Mouse (Mus musculus) layer of hippocampus, adult 2 months (tissue): Measurements from ENCODE around the gene 4933427D14Rik. TPM values are rescaled to one million over a fixed set of nuclear protein-coding genes. Genes with fewer than 3 reads are reported as not detected.

Source experiments
- DNase-seq, 2 experiments: peaks; one replicate each; pipeline ENCODE4 v3.0.0; 2022; ENCODE audit warnings: low spot score in 2 of 2
- H3K27ac ChIP-seq: fragments of 200-600 bp; 2 replicates; pipeline ENCODE4 v1.8.1; 2022
- H3K4me3 ChIP-seq: fragments of 200-600 bp; 2 replicates; pipeline ENCODE4 v1.8.1; 2022; ENCODE audit warnings: mild to moderate bottlenecking
- CTCF ChIP-seq: fragments of 200-600 bp; conservative IDR thresholded peaks from 2 replicates; pipeline ENCODE4 v1.8.1; 2022; ENCODE audit warnings: antibody characterized with exemption, mild to moderate bottlenecking, moderate library complexity
- total RNA-seq, 2 experiments: library from RNA; stranded (reverse); gene quantifications; 2 replicates each; pipeline ENCODE4 v1.2.3; 2021

Gene 4933427D14Rik
- total RNA-seq, 2 experiments from 2014 or later, result 28.9 to 31.1 TPM

DNA sequence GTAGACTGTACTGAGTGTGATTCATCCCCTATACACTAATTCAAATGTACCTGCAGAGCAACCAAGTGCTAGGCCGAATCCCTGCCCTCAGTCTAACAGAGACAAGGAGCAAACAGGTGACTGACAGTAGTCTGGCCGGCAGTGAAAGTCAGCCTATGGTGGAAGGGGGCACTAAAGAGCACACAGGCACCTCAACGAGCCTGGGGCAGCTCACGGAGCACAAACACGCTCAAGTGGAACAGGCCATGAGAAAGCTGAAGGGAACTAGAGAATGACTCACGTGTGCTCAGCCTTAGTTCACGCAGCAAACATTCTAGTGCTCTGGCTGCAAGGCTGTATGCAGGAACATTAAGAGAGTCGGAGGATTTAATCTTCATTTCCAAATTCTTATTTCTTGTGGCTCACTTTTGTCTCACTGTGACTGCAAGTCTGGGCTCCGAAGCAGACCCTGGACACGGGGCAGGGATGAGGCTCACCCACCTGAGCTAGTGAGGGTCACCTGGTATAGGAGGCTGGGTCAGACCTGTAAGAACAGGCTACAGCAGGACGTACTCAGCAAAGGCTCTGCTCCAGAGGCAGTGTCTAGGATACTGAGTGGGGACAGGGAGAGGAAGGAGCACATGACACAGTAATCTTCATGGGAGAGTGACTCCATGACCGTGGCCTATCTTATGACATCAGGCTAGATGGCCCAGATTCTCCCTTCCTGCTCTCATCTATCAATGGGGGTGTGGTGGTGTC, 54.0 kb downstream of the 4933427D14Rik start:
- Histone ChIP-seq H3K27ac (no peak overlapping the region), H3K4me3 (no peak overlapping the region)
- no peak for TF ChIP-seq CTCF
- no peak for DNase-seq

DNA sequence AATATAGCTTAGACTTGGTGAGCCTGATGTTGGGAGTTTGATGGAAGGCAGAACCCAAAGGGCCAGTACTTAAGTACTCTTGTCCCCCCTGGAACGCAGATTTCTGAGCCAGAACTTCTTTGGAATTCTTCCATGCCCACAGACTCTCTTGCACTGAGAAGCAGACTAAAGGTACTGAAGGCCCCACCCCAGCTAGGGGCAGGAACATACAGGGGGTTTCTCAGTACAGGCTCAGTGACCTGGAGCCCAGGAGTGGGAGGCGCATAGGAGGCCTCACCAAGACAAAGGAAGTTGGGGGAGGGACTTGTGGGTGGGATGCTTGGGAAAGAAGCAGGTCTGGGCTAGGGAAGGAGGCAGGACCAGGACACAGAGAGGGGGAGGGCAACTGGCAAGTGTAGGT, 56.1 kb downstream of the 4933427D14Rik start:
- DNase-seq, result no peak
- H3K4me3 ChIP-seq, result no peak overlapping the region
- no peak overlapping the region for H3K27ac ChIP-seq
- TF ChIP-seq CTCF, result no peak

DNA sequence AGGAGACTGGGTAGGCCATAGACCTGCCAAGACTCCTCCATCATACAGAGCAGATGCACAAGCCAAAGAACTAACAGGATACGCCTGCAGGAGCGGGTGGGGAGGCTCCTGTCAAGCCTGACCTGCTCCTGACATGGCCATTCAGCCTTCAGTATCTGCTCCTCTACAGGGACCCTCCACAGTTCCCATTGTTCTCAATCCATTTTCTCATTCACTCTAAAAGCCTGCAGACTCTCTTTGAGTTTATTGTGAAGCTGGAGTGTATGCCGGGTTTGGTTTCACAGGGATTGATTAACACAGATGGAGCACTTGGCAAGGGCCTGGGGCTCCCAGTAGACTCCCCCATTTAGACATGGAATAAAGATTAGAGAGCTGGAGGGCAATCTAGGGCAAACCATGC, 59.3 kb downstream of the 4933427D14Rik start:
- Histone ChIP-seq H3K27ac (no peak overlapping the region), H3K4me3 (no peak overlapping the region)
- no peak for DNase-seq
- no peak for TF ChIP-seq CTCF

DNA sequence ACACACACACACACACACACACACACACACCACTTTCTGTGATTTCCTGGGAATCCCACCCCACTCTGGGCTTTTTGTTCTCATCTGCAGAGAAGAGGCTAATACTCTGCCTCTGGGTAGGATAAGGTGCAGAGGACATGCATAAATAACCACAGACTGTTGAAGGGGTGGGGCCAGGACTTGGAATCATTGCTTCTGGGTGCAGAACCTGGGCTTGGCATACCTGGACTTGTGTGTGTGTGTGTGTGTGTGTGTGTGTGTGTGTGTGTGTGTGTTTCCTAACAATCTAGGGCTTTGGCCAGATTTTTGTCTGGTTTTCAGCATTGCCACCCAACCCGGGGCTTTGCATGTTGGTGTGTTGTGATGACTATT, 61.4 kb downstream of the 4933427D14Rik start:
- no peak overlapping the region for H3K27ac ChIP-seq
- no peak for TF ChIP-seq CTCF
- no peak for DNase-seq
- H3K4me3 ChIP-seq, result no peak overlapping the region

DNA sequence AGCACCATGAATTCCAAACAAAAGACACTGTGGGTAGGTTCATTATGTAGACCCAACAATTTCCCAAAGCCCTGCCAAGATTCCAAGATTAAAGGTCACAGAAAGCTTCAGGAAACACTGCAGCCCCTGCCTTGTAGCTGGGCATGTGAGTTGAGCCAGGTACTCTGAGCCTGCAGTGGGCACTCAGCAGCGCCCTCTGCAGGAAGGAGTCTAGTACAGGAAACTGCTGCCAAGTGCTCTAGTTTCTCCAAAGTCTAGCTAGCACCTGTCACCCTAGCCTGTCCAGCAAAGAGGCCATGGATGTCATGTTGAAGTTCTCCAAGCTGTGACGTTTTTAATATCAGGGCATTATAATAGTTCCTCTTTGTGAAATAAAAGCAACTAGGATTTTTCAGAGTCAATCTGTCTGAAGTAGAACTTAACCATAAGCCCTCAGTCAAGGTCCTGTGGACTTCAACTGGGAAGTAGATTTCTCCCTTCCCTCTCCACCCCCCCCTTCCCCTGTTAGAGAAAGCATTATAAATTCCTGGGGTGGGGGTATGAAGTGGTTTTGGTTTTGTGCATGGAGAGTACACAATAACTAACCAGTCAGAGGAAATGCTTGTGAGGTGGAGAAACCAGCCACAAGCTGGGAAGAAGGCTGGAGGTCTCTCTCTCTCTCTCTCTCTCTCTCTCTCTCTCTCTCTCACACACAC, 61.9 kb downstream of the 4933427D14Rik start:
- no peak overlapping the region for H3K4me3 ChIP-seq
- TF ChIP-seq CTCF, result peak; percentile 83
- H3K27ac ChIP-seq, result no peak overlapping the region
- no peak for DNase-seq

DNA sequence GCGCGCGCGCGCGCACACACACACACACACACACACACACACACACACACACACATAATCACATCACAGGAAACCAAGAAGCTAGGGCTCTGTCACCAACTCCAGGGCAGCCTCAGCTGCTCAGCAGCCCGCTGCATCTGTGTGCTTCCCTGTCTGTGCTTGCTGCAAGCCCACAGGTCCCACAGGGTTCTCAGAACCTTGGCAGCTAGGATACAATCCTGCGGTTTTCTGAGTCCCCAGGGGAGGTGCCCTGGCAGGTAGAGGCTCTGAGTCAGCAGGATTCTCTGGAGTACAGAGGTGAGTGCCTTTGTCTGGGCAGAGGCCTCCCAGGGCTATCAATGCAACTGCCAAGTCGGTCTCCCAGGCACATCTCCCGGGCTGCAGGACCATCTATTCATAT, 64.4 kb downstream of the 4933427D14Rik start:
- H3K27ac ChIP-seq, result no peak overlapping the region
- no peak for TF ChIP-seq CTCF
- no peak for DNase-seq
- H3K4me3 ChIP-seq, result no peak overlapping the region

DNA sequence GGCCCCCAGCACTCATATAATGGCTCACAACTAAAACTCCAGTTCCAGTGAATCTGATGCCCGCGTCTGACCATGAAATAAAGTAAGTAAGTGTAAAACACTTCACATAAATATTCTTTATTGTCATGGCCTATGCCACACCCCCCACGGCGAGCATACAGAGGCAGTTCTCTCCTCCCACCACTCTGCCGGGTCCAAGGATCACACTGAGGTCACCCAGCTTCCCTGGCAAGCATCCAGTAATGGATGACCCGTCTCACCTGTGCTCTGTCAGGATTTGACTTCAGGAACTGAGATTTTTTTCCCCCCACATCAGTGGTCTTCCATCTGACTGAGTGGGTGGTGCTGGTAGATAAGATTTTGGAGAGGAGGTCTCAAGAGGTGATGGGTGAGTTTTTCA, 67.1 kb downstream of the 4933427D14Rik start:
- H3K27ac ChIP-seq, result no peak overlapping the region
- no peak for TF ChIP-seq CTCF
- no peak for DNase-seq

DNA sequence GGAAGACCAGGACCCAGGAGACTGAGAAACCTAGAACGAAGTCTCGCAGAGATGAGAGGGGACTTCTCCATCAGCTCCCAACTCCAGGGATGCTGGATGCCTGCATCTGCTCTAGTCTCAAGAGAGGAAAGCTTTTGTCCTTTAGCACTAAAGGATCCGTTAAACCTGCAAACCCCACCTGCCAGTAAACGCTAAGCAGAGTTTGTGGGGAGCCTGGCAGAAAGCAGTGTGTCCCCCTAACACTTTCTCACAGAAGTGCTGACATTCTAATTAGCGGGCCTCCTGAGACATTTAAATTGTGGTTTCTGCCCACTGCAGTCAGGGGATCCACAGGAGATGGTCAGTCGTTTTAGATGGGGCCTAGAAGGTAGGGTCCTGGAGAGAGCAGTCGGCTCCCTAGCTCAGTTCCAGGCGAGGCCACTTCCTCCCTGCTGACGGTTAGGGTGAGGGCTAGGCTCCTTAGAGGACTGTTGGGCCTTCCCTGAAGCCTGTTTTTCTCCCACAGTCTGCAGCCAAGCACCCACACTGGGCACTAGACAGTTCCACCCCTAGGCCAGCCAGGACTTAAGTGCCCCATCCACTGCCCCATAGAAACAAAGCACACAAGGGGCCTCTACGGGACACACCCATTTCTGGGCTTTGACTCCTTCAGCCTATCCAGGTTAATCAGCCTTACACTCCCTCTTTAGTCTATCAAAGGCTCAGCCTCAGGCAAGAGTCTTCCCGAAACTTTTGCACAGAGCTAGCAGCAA, 70.9 kb downstream of the 4933427D14Rik start:
- no peak for DNase-seq
- Histone ChIP-seq H3K4me3 (peak overlapping the region; percentile 67), H3K27ac (peak overlapping the region; percentile 60)
- no peak for TF ChIP-seq CTCF

More for the DNA sequence above, 67.1 kb downstream of the 4933427D14Rik start:
- no peak overlapping the region for H3K4me3 ChIP-seq

DNA sequence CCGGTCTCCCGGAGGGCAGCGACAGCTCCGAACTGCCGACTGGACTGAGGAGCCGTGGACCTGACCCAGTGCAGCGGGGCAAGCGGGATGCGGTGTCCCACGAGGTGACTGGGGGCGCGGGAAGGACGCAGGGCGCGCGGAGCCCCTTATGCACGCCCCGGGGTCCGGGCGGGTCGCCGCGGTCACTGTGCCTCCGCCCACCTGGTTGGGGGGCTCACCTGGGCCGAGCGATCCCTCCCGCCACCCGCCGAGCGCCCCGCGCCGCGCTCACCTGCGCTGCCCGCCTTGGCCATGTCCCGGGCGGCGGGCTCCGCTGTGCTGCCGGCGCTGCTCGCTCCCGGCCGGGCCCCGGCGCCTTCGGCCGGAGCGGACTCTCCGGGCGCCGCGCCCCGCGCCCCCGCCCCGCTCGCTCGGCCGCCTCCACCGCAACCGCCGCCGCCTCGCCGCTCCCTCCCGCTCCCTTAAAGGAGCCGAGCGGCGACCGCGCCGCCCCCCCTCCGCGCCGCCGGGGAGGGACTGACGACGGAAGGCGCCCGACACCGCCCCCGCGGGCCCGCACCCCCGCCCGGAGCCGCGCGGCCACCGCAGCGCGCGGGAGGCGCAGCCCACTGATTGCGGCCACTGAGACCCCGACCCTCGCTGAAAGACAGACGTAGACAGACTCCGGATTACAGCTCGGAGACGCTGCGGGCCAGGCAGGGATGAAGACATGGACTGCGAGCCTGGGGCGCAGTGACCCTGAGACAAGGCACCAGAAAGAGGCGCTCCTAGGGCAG, 71.7 kb downstream of the 4933427D14Rik start, which contains the start of gene Pitpnm3:
Pitpnm3 (minus strand) TSS at position 396 of the 776 bp plus-strand sequence.
- DNase-seq, result no peak
- no peak for TF ChIP-seq CTCF
- Histone ChIP-seq H3K4me3 (peak within 1 kb of the TSS; percentile 67), H3K27ac (peak within 1 kb of the TSS; percentile 75)

DNA sequence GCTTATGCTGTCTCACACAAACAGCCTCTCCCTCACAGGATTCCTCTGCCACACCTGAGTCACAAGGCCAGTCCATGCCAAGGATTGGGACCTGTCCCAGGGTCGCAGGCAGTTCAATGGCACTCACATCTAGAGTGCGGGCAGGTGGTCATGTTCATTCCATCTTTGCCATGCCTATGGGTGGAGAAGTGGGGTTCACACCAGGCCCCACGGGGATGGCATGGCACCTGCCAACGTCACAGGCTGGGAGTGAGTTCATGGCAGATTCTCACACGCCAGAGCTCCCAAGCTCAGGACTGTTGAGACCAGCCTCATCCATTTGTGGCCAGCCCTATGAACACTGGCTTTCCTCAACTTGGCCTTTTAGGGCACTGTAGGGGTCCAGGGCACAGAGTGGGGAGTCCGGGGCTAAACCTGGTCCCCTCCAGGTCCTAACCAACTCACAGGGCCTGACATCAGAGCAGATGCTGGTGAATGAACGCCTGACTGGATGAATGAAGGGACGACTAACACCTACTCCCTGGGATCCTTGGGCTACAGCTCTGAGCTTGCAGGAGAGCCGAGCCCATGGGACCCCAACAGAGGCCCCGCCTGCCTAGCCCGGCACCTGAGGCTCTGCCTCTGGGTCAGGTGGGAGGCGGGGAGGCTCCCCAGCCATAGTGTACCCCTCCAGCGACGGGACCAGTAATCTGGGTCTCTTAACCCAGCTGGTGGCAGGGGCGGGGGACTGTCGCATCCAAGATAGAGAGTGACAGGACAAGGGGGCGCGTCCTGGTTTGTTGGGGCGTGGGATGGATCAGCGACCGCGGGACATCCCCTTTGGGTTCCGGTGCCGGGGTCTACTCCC, 72.5 kb downstream of the 4933427D14Rik start:
- H3K27ac ChIP-seq, result peak overlapping the region; percentile 75
- TF ChIP-seq CTCF, result no peak
- DNase-seq, result no peak
- peak overlapping the region; percentile 67 for H3K4me3 ChIP-seq

DNA sequence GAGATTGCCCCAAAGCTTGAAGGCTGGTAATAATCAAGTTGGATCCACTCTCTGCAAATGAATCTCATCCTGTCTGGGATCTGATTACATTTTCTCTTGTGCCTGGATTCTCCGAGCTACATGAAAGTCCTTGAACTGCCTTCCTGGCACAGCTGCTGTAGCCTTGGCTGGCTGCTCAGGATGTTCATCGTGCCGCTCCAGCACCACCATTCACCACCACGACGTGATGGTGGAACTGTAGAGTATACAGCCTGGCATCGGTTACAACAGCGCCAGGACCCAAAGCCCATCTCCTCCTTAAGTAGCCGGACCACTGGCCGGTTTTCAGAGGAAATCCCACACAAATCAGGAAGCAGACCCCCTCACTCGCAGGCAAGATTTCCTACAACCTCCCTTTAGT, 74.2 kb downstream of the 4933427D14Rik start:
- H3K27ac ChIP-seq, result peak overlapping the region; percentile 43; the same call in 1 of the 2 replicates
- no peak for TF ChIP-seq CTCF
- DNase-seq, result no peak
- no peak overlapping the region for H3K4me3 ChIP-seq

DNA sequence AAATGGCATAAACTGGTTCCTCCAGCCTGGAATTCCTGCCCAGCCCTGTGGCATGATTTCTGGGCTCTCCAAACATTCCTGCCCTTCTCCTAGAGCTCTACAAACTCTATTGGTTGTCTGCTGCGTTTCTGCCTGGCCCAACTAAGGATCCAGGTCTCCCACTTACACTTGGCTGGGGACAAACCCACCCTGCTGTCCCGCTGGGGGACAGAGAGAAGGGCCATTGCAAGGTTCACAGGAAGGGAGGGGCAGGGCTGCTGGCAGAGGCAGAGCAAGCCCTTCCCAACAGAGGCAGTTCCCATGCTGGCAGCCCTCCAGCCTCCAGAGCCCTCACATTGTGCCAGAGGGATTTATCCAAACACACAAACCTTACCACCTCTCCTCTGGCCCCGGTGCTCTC, 75.0 kb downstream of the 4933427D14Rik start:
- Histone ChIP-seq H3K27ac (peak overlapping the region; percentile 7; the same call in 1 of the 2 replicates), H3K4me3 (no peak overlapping the region)
- no peak for TF ChIP-seq CTCF
- DNase-seq, result no peak
